Mouse (Mus musculus) liver, postnatal 0 days (tissue): ENCODE measurements around the gene Rps6ka5.

Experiments
- CTCF ChIP-seq: sonication (generic); IDR thresholded peaks from 2 replicates; pipeline ENCODE4 v1.5.1; 2016; ENCODE audit warnings: antibody characterized with exemption, low read depth
- EP300 ChIP-seq: IDR thresholded peaks from 2 replicates; pipeline ENCODE4 v1.6.1; 2016; ENCODE audit warnings: antibody characterized with exemption, low read depth, mild to moderate bottlenecking

DNA sequence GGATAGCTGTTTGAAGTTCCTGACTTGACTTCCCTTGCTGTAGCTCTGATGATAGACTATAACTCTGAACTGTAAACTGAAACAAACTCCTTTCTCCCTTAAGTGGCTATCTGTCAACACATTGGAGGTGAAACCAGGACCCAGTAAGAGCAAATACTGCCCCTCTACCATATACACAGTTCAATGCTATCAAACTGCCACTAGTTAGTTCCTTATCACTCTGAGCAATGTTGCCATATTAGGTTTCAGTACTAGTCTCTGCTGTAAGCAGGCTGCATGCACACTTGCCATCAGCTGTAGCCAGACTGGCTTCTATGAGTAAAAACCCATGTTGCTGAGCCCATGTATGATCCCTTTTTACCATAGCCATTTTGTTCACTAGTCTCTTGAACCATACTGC is 38.6 kb downstream of the Rps6ka5 start:
- TF ChIP-seq CTCF (no peak), EP300 (no peak)
